Mouse (Mus musculus) layer of hippocampus, adult 11-12 months (tissue): Measurements from ENCODE around the gene Kat2b.
A peak's percentile ranks its signal among the peaks of the same experiment; 100 is the strongest.
"Not testable (repeated sequence)": the region's sequence is repeated elsewhere in the genome, so short reads cannot be mapped to it uniquely, and the experiment has no call there.

Experiments used
- DNase-seq: peaks from one replicate; pipeline ENCODE4 v3.0.0; 2022; ENCODE audit warnings: low spot score

Gene Kat2b

GRCm38 (mm10) chr17:53569829-53570228 is 3.2 kb downstream of the Kat2b start:
- DNase-seq: peak; percentile 52

DNA sequence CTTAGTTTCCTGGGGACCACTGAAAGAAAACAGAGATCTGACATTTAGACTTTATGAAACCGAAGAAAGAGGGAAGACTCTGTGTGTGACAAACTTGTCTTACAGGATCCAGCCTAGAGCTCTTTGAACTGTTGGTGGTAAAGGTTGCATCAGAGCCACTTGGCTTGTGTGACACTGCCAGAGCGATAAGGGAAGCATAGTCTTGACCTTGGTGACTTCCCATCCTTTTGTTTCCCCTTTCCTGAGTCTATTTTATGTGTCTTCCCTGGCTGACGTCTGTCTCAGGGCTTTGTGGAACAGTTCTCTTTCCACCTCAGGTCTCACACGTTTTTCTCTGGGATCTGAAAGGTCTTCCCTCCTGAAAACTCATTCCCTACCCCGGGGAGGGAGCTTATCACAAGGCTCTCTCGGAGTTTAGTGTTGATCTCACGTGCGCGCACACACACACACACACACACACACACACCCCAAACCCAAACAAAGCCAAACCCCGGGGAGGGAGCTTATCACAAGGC is 3.8 kb downstream of the Kat2b start:
- no peak for DNase-seq

DNA sequence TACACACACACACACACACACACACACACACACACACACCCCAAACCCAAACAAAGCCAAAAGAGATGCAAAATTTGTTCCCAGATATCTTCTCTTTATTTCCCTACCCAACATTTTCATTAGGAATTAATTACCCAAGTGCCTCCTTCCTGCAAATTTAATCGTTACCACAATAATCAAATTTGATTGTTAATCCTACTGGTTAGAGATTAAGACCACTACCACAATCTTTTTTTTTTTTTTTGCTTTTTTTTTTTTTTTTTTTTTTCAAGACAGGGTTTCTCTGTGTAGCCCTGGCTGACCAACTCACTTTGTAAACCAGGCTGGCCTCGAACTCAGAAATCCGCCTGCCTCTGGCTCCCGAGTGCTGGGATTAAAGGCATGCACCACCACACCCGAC is 4.3 kb downstream of the Kat2b start:
- DNase-seq: not testable (repeated sequence)

DNA sequence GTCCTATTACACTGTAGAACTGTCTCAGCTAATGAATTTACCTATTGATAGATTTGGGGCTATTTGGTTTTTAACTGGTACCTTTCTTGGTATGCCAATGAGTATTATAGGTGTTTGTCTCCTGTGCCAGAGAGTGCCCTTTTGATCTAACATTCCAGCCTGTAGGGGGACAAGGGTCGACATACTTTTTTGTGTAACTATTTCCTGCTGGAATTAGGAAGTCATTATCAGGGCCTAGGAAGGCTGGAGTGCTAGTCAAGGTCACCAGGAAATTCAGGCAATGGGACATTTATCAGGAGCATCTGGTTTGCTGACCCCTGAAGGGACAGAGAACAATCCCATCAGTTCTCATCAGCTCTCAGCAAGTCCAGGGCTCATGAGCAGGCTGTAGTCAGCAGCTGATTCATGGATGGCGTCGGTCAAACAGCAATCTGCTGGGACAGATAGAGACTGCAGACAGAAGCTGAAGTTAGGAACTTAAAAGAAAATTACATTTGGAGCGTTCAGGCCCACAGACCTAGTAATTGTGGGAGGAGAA is 6.4 kb downstream of the Kat2b start:
- DNase-seq: no peak

DNA sequence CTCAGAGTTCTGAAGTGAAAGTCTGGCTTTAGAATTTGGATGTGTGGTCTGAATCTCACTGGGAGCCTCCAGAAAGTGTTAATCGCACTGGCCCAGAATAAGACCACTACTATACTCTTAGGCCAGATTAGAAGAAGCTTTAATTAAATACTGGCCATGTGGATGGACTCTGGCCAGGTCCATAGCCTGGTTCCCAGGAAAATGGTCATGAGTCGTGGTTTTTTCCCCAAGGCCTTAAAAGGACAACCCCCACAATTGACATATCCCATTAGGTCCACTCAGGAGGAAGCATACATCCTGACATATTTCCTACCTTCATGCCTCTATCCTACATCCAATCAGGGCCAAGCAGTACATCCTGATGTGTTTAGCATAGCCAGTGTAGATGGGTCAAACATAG is 10.5 kb downstream of the Kat2b start:
- DNase-seq: no peak

- no peak for DNase-seq
These were observed 11.1 kb downstream of the Kat2b start for GRCm38 (mm10) chr17:53577754-53578153.

DNA sequence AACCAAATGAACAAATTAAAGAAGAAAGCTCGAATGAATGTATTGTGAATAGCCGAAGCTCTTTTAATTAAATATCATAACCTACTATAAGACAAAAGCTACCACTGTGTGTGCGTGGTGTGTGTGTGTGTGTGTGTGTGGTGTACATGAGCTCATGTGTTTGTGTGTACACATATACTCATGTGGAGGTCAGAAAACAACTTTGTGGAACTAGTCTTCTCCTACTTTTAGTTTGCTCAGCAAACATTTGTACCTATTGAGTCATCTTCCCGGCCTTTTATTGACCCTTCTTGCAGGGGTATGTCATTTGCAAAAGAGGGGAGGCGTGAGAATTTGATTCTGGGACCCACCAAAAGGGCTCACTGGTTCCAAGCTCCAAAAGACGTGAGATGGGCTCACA is 11.6 kb downstream of the Kat2b start:
- DNase-seq: no peak

GRCm38 (mm10) chr17:53578776-53579175 is 12.1 kb downstream of the Kat2b start:
- DNase-seq: no peak

- DNase-seq: no peak
These were observed 13.0 kb downstream of the Kat2b start for GRCm38 (mm10) chr17:53579612-53580011.

GRCm38 (mm10) chr17:53580237-53580636 is 13.6 kb downstream of the Kat2b start:
- no peak for DNase-seq

- DNase-seq: no peak
These were observed 15.4 kb downstream of the Kat2b start for GRCm38 (mm10) chr17:53582026-53582585.

- DNase-seq: no peak
These were observed 16.1 kb downstream of the Kat2b start for GRCm38 (mm10) chr17:53582805-53583204.

- no peak for DNase-seq
These were observed 17.4 kb downstream of the Kat2b start for GRCm38 (mm10) chr17:53583846-53584579.

- peak; percentile 79 for DNase-seq
These were observed 20.6 kb downstream of the Kat2b start for GRCm38 (mm10) chr17:53587074-53587851.

GRCm38 (mm10) chr17:53588097-53588855 is 21.6 kb downstream of the Kat2b start:
- no peak for DNase-seq

DNA sequence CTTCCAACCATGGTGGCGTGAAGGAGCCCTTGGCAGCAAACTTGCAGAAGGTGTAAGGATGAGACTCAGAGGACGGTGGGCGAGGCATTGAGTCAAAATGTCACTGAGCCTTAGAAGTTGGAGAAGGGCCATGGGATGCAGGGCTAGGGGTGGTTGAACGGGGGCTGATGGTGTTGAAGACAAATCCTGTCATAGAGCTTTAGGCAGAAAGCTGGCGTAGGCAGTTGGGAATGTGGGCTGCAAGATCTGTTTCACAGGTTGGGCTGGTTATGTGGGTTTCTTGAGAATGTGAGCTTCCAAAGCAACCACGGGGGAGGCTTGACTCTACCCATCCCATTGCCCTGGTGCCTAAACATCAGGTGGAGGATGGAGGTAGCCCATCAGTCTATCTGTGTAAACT is 23.4 kb downstream of the Kat2b start:
- no peak for DNase-seq

GRCm38 (mm10) chr17:53591910-53592309 is 25.2 kb downstream of the Kat2b start:
- no peak for DNase-seq

GRCm38 (mm10) chr17:53594590-53594989 is 27.9 kb downstream of the Kat2b start:
- DNase-seq: no peak

- no peak for DNase-seq
These were observed 28.9 kb downstream of the Kat2b start for GRCm38 (mm10) chr17:53595527-53595926.

DNA sequence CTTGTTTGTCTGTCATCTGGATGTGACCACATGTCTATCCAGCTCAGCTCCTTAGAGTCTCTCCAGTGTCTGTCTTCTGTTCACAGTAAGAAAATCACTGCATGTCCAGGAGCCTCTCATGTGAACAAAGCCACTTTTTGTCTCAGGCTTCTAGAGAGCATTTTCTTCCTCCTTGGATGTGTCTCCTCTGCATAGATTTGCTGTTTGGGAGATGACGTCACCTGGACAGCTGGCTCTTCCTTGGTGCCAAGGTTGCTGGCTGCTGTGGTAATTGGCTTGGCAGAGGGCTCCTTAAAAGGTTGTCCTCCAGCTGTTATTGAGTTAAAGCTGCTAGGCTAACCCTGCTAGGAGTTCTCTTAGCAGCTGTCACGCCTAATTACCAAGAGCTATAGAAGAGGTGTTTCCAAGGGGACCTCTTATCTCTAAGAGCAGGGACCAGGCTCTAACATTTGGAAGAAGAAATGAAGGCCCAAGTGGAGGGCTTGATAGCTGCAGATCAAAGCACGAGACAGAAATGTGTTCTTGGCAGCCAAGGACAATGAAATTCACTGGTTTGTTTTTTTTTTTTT is 29.7 kb downstream of the Kat2b start:
- DNase-seq: peak; percentile 24

- DNase-seq: no peak
These were observed 30.5 kb downstream of the Kat2b start for GRCm38 (mm10) chr17:53596941-53597790.
